Mouse (Mus musculus) erythroblast, embryonic 14.5 days (primary cell): ENCODE data around the gene Traf3ip1. TPM values are rescaled to one million over a fixed set of nuclear protein-coding genes. Genes with fewer than 3 reads are reported as not detected.

Experiments used
- H3K27me3 ChIP-seq: 2 replicates; pipeline ENCODE4 v1.6.1; 2012; ENCODE audit warnings: inconsistent platforms; ENCODE audit not compliant: control insufficient read depth
- H3K36me3 ChIP-seq: 2 replicates; pipeline ENCODE4 v1.6.1; 2012; ENCODE audit warnings: mild to moderate bottlenecking, inconsistent platforms; ENCODE audit not compliant: control insufficient read depth
- H3K4me1 ChIP-seq: 2 replicates; pipeline ENCODE4 v1.6.1; 2012; ENCODE audit warnings: inconsistent platforms; ENCODE audit not compliant: control insufficient read depth
- H3K4me3 ChIP-seq: replicated peaks from 2 replicates; pipeline ENCODE3; 2012; ENCODE audit warnings: moderate library complexity, mild to moderate bottlenecking, inconsistent platforms
- H3K9me3 ChIP-seq: 2 replicates; pipeline ENCODE4 v1.6.1; 2012; ENCODE audit warnings: low read length, inconsistent platforms, mixed read lengths; ENCODE audit not compliant: control insufficient read depth
- GATA1 ChIP-seq: IDR thresholded peaks from 2 replicates; pipeline ENCODE4 v1.6.1; 2012; ENCODE audit warnings: low read length, inconsistent platforms, mixed read lengths
- TAL1 ChIP-seq: IDR thresholded peaks from 3 replicates; pipeline ENCODE4 v1.6.1; 2012; ENCODE audit warnings: low read length, inconsistent platforms, mixed read lengths
- polyA plus RNA-seq: library from polyadenylated mRNA; stranded (reverse); fragments of >175 nt; gene quantifications from 2 replicates; pipeline ENCODE4 v1.2.3, GENCODE M21; 2012

The Traf3ip1 gene
- polyA plus RNA-seq, 1 experiment = 0.45 TPM

- H3K27me3 ChIP-seq = no peaks in the 10 kb centered on the region
- peaks cover 51% of the 10 kb centered on the region for H3K4me1 ChIP-seq
- TF ChIP-seq GATA1 = no peak
- no peak for TF ChIP-seq TAL1
- H3K4me3 ChIP-seq = no peak overlapping the region
- H3K9me3 ChIP-seq = no peaks in the 10 kb centered on the region
- peaks cover 97% of the 10 kb centered on the region for H3K36me3 ChIP-seq
These were observed 54.6 kb downstream of the Traf3ip1 start for GRCm38 (mm10) chr1:91549073-91549472.

GRCm38 (mm10) chr1:91557099-91557498 lies 62.7 kb downstream of the Traf3ip1 start:
- no peak for TF ChIP-seq TAL1
- TF ChIP-seq GATA1 = no peak
- no peaks in the 10 kb centered on the region for H3K9me3 ChIP-seq
- peaks cover 3% of the 10 kb centered on the region for H3K4me1 ChIP-seq
- no peaks in the 10 kb centered on the region for H3K27me3 ChIP-seq
- H3K4me3 ChIP-seq = no peak overlapping the region
- H3K36me3 ChIP-seq = peaks cover 80% of the 10 kb centered on the region

DNA sequence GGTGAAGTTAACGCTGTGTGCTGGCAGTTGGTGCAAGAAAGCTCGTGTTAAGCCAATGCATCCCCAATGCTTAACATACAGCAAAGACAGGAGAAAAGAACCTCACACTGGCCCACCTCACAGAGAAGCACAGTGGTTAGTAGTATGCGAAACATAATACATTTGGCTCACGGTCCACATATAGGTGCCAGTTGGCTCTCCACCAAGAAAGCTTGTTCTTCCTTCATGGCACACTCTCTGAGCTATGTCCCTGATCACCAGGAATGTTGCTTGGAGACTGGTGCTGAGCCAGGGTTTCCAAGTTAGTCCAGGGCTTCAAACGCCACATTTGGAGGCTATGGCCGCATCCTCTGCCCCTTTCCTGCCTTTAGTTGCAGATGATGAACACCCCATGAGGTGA lies 66.8 kb downstream of the Traf3ip1 start:
- H3K4me3 ChIP-seq = no peak overlapping the region
- no peaks in the 10 kb centered on the region for H3K9me3 ChIP-seq
- peaks cover 40% of the 10 kb centered on the region for H3K36me3 ChIP-seq
- no peaks in the 10 kb centered on the region for H3K27me3 ChIP-seq
- no peak for TF ChIP-seq GATA1
- no peak for TF ChIP-seq TAL1
- peaks cover 16% of the 10 kb centered on the region for H3K4me1 ChIP-seq

DNA sequence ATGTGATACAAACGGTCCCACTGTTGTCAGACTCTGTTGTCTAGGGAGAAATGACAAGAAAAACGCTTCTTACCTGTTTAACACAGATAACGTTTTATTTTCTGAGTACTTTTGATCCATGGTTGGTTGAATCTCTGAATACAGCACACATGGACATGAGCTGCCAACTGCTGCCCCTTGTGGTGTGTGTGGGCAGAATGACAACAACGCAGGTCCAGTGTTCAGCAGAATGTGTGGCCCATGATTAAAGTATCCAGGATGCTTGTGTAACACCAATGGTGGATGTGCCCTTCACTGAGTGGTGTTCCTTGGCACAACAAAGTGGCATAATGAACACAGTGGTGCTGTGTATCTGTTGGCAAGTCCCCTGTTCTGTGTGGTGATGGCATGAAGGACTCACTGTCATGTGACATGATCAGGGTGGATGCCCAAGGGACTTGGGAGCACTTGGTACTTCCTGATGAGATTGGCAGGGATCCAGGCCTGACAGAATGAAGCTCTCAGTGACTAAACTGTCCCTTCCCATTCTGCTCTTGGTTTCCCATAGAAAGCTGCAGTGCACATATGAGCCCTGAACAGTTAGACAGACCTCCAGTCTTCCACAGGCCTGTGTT lies 68.6 kb downstream of the Traf3ip1 start:
- H3K27me3 ChIP-seq = no peaks in the 10 kb centered on the region
- H3K4me3 ChIP-seq = no peak overlapping the region
- H3K4me1 ChIP-seq = peaks cover 16% of the 10 kb centered on the region
- no peaks in the 10 kb centered on the region for H3K9me3 ChIP-seq
- peaks cover 23% of the 10 kb centered on the region for H3K36me3 ChIP-seq
- TF ChIP-seq GATA1 (no peak), TAL1 (no peak)

DNA sequence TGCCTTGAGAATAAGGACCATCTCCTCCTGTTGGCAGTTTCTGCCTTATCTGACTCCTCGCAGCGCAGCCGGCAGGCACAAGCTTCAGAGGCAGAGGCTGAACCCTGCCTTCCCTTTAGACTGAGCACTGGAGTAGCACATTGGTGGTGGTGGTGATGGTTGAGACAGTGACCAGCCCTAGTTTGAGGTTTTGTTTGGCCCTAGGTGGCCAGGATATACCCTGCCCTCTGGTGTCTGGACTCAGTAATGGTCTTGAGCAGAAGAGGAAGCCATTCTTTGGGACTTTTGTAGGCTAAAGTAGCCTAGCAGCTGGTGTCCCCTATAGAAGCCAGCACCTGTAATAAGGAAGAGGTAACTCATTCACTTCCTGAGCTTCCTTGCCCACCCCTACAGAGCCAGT lies 69.6 kb downstream of the Traf3ip1 start:
- TF ChIP-seq GATA1 (no peak), TAL1 (no peak)
- H3K4me1 ChIP-seq = peaks cover 16% of the 10 kb centered on the region
- no peak overlapping the region for H3K4me3 ChIP-seq
- no peaks in the 10 kb centered on the region for H3K27me3 ChIP-seq
- H3K9me3 ChIP-seq = no peaks in the 10 kb centered on the region
- peaks cover 14% of the 10 kb centered on the region for H3K36me3 ChIP-seq

DNA sequence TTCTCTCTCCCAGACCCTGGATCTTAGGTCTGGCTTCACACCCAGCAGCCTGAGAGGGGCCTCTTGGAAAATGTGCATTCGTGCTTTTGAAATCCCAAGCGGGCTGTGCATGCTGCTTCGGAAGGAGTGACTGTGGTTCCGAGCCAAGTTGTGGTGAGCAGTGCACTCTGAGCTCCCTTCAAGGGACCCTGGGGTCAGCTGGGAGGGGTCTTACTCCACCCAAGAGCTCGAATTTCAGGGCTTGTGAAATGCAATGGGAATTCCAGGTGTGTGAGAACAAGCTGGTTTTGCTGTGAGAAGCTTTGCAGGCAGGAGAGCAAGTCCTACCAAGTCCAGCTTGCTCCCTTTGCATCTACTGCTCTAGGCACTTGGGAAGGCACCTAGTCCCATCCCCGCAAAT lies 70.2 kb downstream of the Traf3ip1 start:
- TF ChIP-seq TAL1 (no peak), GATA1 (no peak)
- H3K4me3 ChIP-seq = no peak overlapping the region
- peaks cover 16% of the 10 kb centered on the region for H3K4me1 ChIP-seq
- no peaks in the 10 kb centered on the region for H3K27me3 ChIP-seq
- no peaks in the 10 kb centered on the region for H3K9me3 ChIP-seq
- H3K36me3 ChIP-seq = peaks cover 8% of the 10 kb centered on the region

GRCm38 (mm10) chr1:91567269-91567668 lies 72.8 kb downstream of the Traf3ip1 start:
- Histone ChIP-seq H3K36me3 (no peaks in the 10 kb centered on the region), H3K9me3 (no peaks in the 10 kb centered on the region), H3K27me3 (no peaks in the 10 kb centered on the region; the same call in 1 of the 2 replicates), H3K4me3 (no peak overlapping the region), H3K4me1 (peaks cover 13% of the 10 kb centered on the region)
- no peak for TF ChIP-seq GATA1
- TF ChIP-seq TAL1 = no peak

- Histone ChIP-seq H3K4me3 (no peak overlapping the region), H3K9me3 (no peaks in the 10 kb centered on the region), H3K4me1 (no peaks in the 10 kb centered on the region), H3K27me3 (no peaks in the 10 kb centered on the region; the same call in 1 of the 2 replicates), H3K36me3 (no peaks in the 10 kb centered on the region)
- TF ChIP-seq GATA1 (no peak), TAL1 (no peak)
These were observed 78.0 kb downstream of the Traf3ip1 start for GRCm38 (mm10) chr1:91572458-91572857.

- no peaks in the 10 kb centered on the region for H3K9me3 ChIP-seq
- peaks cover 3% of the 10 kb centered on the region; the same call in 1 of the 2 replicates for H3K4me1 ChIP-seq
- TF ChIP-seq TAL1 = no peak
- no peak for TF ChIP-seq GATA1
- no peaks in the 10 kb centered on the region for H3K36me3 ChIP-seq
- H3K27me3 ChIP-seq = no peaks in the 10 kb centered on the region; the same call in 1 of the 2 replicates
- no peak overlapping the region for H3K4me3 ChIP-seq
These were observed 79.8 kb downstream of the Traf3ip1 start for GRCm38 (mm10) chr1:91574208-91574607.
